Mouse (Mus musculus) forelimb bud, embryonic 11.5 days (tissue): ENCODE measurements around the gene Itgb3bp.

ENCODE experiments used
- DNase-seq: peaks from one replicate; pipeline ENCODE4 v3.0.0-alpha.2; 2012; ENCODE audit warnings: low read depth, low spot score

The Itgb3bp gene

GRCm38 (mm10) chr4:99725914-99726451 is 203.6 kb downstream of the Itgb3bp start:
- DNase-seq = no peak

DNA sequence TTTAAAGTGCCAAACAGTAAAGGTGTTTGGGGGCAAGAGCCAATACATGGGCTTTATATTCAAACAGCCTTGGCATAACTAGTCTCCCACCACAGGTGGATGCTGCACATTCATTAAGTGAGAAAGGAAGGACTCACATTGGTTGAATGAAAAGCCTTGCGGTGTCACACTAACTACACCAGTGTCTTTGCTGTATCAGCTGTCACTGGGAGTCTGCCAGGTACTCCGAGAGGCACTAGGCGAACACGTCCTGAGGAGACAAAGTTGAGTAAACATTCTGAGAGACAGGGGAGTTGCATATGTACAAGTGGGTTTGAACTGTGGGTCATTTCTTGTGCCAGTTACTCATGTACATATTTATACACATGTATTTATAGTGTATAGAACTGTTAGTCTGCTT is 205.3 kb downstream of the Itgb3bp start:
- DNase-seq = no peak

- DNase-seq = no peak
Measured at GRCm38 (mm10) chr4:99717905-99718304, 211.7 kb downstream of the Itgb3bp start.

DNA sequence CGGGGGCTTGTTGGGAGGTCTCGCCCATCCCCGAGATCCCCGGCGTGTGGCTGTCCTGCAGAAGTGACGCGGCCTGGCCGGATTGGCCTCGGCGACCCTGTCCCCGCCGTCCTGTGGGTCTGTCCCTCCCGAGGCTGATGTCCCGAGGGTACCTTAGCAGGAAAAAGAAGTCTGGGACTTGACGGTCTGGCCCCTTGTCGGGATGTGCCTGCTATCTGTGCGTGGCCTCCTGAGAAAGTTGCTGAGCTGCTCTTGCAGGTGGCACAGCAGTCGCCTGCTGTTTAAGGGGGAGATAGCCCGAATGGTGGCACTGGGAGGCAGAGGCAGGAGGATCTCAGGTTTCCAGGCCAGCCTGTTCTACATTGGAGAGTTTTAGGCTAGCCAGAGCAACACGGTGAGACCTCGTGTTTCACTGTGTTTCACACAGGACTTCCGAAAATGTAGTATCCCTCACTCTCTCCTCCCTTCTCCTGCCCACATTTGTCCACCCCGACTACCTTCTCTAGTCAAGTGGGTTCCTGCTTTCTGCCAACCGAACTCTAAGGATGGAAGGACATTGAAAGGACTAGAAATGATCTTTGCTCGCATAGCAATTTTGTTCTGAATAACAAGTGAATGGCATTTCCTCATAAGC is 213.7 kb downstream of the Itgb3bp start:
- DNase-seq = no peak
